Mouse (Mus musculus) bone marrow macrophage, adult 2 months (primary cell): ENCODE results near the gene Elmo1.

ENCODE experiments used
- CTCF ChIP-seq: IDR thresholded peaks from 2 replicates; pipeline ENCODE4 v1.5.1; 2012; ENCODE audit warnings: low read depth, mild to moderate bottlenecking, low read length, moderate library complexity
- POLR2A ChIP-seq: IDR thresholded peaks from 2 replicates; pipeline ENCODE4 v1.6.1; 2012; ENCODE audit warnings: mild to moderate bottlenecking, low read depth, low read length, borderline replicate concordance

DNA sequence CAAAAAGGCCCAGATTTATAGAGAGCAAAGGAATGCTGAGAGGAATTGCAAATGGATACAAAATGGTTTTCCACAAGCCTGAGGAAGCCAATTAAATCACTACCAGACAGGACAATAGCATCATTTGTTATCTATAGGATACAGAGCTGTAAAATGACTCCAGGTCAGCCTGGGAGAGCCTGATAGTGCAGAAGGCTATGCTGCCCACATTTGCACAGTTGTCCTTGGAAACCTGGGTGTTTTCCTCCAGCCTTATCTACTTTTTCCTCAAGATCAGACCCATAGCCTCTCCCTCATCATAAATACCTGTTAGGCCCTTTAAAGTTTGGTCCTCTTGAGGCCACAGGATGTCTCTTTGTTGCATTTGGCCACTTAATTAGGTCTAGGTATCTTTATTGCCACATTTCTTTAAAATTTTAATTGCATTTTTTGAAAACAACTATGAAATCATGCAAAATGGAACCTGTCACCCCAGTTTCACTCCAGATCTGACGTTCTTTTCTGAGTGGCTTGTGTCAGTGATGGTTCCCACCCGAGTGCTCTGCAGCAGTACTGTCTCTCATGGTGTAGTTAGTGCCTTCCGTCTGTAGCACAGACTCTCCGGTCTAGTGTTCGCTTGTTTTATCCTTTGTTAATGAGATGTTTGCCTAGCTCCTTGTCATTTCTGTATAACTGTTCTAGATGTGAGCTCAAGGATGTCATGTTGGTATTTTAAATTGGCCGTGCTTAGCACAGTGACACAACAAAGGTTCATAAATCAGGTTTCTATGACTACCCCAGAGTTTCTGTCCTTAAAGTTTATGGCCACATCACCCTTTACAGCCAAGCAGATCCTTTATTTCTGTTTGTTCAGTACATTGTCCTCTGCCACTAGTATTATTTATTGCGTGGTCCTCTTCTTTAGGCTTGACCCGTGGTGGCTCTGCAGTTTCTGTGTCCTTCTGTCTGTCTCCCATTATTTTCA, 167.4 kb downstream of the Elmo1 start:
- no peak for TF ChIP-seq CTCF
- TF ChIP-seq POLR2A: no peak
